Mouse (Mus musculus): ENCODE measurements around the gene Acvr1.

GRCm38 (mm10) chr2:58532260-58532850 lies 34.6 kb downstream of the Acvr1 start:
- no peak for TF ChIP-seq CTCF (IDR thresholded peaks at IDR 0.05; ENCODE audit: low read depth, low read length)
- TF ChIP-seq GATA1 (IDR thresholded peaks at IDR 0.05; ENCODE audit: borderline replicate concordance, low read length) = no peak

All from G1E (cell line).